Mouse (Mus musculus) heart, embryonic 11.5 days (tissue): Measurements from ENCODE around the gene Psen2. TPM values are rescaled to one million over a fixed set of nuclear protein-coding genes. Genes with fewer than 3 reads are reported as not detected.

ENCODE experiments used
- ATAC-seq: fragments of 200-750 bp; cut with Nextera tagmentation; replicated peaks from 2 replicates; pipeline ENCODE4 v1.8.0; 2017; ENCODE audit warnings: moderate library complexity; ENCODE audit not compliant: insufficient number of reproducible peaks, low FRiP score, low TSS enrichment
- H3K27ac ChIP-seq: fragments of 300-500 bp; sonication (generic); 2 replicates; pipeline ENCODE4 v1.5.1; 2014; ENCODE audit warnings: mild to moderate bottlenecking, low read depth, low read length
- H3K27me3 ChIP-seq: fragments of 300-500 bp; sonication (generic); 2 replicates; pipeline ENCODE4 v1.6.1; 2014; ENCODE audit warnings: mild to moderate bottlenecking, low read length, mixed read lengths; ENCODE audit not compliant: control insufficient read depth, insufficient read depth
- H3K36me3 ChIP-seq: fragments of 300-500 bp; sonication (generic); 2 replicates; pipeline ENCODE4 v1.6.1; 2014; ENCODE audit warnings: mild to moderate bottlenecking, low read length, moderate library complexity, mixed read lengths; ENCODE audit not compliant: control insufficient read depth, insufficient read depth
- H3K4me1 ChIP-seq: fragments of 300-500 bp; sonication (generic); 2 replicates; pipeline ENCODE4 v1.6.1; 2014; ENCODE audit warnings: low read length; ENCODE audit not compliant: control insufficient read depth, insufficient read depth
- H3K4me2 ChIP-seq: fragments of 300-500 bp; sonication (generic); 2 replicates; pipeline ENCODE4 v1.6.1; 2014; ENCODE audit warnings: mild to moderate bottlenecking, moderate library complexity
- H3K4me3 ChIP-seq: fragments of 300-500 bp; sonication (generic); 2 replicates; pipeline ENCODE4 v1.5.1; 2014; ENCODE audit warnings: low read depth, low read length
- H3K9ac ChIP-seq: fragments of 300-500 bp; sonication (generic); 2 replicates; pipeline ENCODE4 v1.6.1; 2014; ENCODE audit warnings: mild to moderate bottlenecking, low read depth, low read length, moderate library complexity
- H3K9me3 ChIP-seq: fragments of 300-500 bp; sonication (generic); replicated peaks from 2 replicates; pipeline ENCODE4 v1.6.1; 2016; ENCODE audit warnings: low read length; ENCODE audit not compliant: control insufficient read depth
- WGBS: fragments of 180-500 bp; shearing (Covaris S2); extraction: QIAGEN DNeasy Blood & Tissue Kit; methylation state at CpG from one replicate; pipeline ENCODE4 v1.1.7; 2014; ENCODE audit not compliant: insufficient replicate concordance; 5-methylcytosine and 5-hydroxymethylcytosine counted together
- polyA plus RNA-seq: library from polyadenylated mRNA; unstranded; fragments of >200 nt; fragmentation: Nextera tagmentation; extraction: Ambion mirVana; gene quantifications from 2 replicates; pipeline ENCODE4 v1.2.1, GENCODE M21; 2014

The Psen2 gene
- polyA plus RNA-seq, 1 experiment from 2014 or later: 14.7 TPM

- no peaks in the 10 kb centered on the region for H3K36me3 ChIP-seq
- peaks cover 6% of the 10 kb centered on the region; the same call in 1 of the 2 replicates for H3K27me3 ChIP-seq
- no peaks in the 10 kb centered on the region for H3K9me3 ChIP-seq
- no peak for ATAC-seq
- H3K9ac ChIP-seq: 0 out of 2 replicates have a peak overlapping the region, but pooled peaks have one; percentile 24
- WGBS: 13% methylated on average over 7 of the region's 7 CpGs
- H3K4me2 ChIP-seq: peak overlapping the region; percentile 51
- peaks cover 17% of the 10 kb centered on the region for H3K4me1 ChIP-seq
- no peak overlapping the region for H3K4me3 ChIP-seq
- no peak overlapping the region for H3K27ac ChIP-seq
These were observed 2.2 kb upstream of the Psen2 start for GRCm38 (mm10) chr1:180265399-180265798.

GRCm38 (mm10) chr1:180264851-180265250 lies 1.6 kb upstream of the Psen2 start:
- Histone ChIP-seq H3K27ac (no peak overlapping the region), H3K4me1 (peaks cover 17% of the 10 kb centered on the region), H3K4me2 (peak overlapping the region; percentile 51), H3K36me3 (no peaks in the 10 kb centered on the region), H3K9me3 (no peaks in the 10 kb centered on the region), H3K4me3 (no peak overlapping the region), H3K9ac (0 out of 2 replicates have a peak overlapping the region, but pooled peaks have one; percentile 24), H3K27me3 (peaks cover 6% of the 10 kb centered on the region; the same call in 1 of the 2 replicates)
- WGBS: 61% methylated on average over 10 of the region's 10 CpGs
- ATAC-seq: no peak

- no peak overlapping the region for H3K9ac ChIP-seq
- 68% methylated on average over 6 of the region's 6 CpGs for WGBS
- no peak overlapping the region for H3K27ac ChIP-seq
- no peaks in the 10 kb centered on the region for H3K36me3 ChIP-seq
- ATAC-seq: no peak
- no peaks in the 10 kb centered on the region for H3K9me3 ChIP-seq
- H3K4me2 ChIP-seq: no peak overlapping the region
- H3K4me1 ChIP-seq: peaks cover 20% of the 10 kb centered on the region
- H3K4me3 ChIP-seq: no peak overlapping the region
- peaks cover 6% of the 10 kb centered on the region; the same call in 1 of the 2 replicates for H3K27me3 ChIP-seq
These were observed 1.2 kb upstream of the Psen2 start for GRCm38 (mm10) chr1:180264389-180264788.

- ATAC-seq: no peak
- H3K27ac ChIP-seq: no peak overlapping the region
- no peaks in the 10 kb centered on the region for H3K9me3 ChIP-seq
- 0 out of 2 replicates have a peak, but pooled peaks cover 3% of the 10 kb centered on the region for H3K27me3 ChIP-seq
- 52% methylated on average over 8 of the region's 8 CpGs for WGBS
- peaks cover 17% of the 10 kb centered on the region; the same call in 1 of the 2 replicates for H3K4me1 ChIP-seq
- H3K4me2 ChIP-seq: no peak overlapping the region
- peak overlapping the region; percentile 16; the same call in 1 of the 2 replicates for H3K9ac ChIP-seq
- H3K4me3 ChIP-seq: no peak overlapping the region
- no peaks in the 10 kb centered on the region for H3K36me3 ChIP-seq
These were observed 1.2 kb downstream of the Psen2 start for GRCm38 (mm10) chr1:180261857-180262570.

GRCm38 (mm10) chr1:180261415-180261814 lies 1.8 kb downstream of the Psen2 start:
- Histone ChIP-seq H3K9ac (peak overlapping the region; percentile 16; the same call in 1 of the 2 replicates), H3K4me2 (no peak overlapping the region), H3K27ac (no peak overlapping the region), H3K9me3 (no peaks in the 10 kb centered on the region), H3K4me1 (peaks cover 17% of the 10 kb centered on the region; the same call in 1 of the 2 replicates), H3K27me3 (0 out of 2 replicates have a peak, but pooled peaks cover 3% of the 10 kb centered on the region), H3K36me3 (no peaks in the 10 kb centered on the region), H3K4me3 (no peak overlapping the region)
- WGBS: 80% methylated on average over 3 of the region's 3 CpGs
- ATAC-seq: no peak

GRCm38 (mm10) chr1:180260886-180261285 lies 2.4 kb downstream of the Psen2 start:
- H3K4me2 ChIP-seq: no peak overlapping the region
- no peaks in the 10 kb centered on the region for H3K36me3 ChIP-seq
- 81% methylated on average over 2 of the region's 2 CpGs for WGBS
- ATAC-seq: no peak
- H3K4me1 ChIP-seq: peaks cover 17% of the 10 kb centered on the region; the same call in 1 of the 2 replicates
- no peaks in the 10 kb centered on the region for H3K9me3 ChIP-seq
- H3K27ac ChIP-seq: no peak overlapping the region
- H3K27me3 ChIP-seq: 0 out of 2 replicates have a peak, but pooled peaks cover 3% of the 10 kb centered on the region
- no peak overlapping the region for H3K9ac ChIP-seq
- H3K4me3 ChIP-seq: no peak overlapping the region

GRCm38 (mm10) chr1:180259753-180260152 lies 3.5 kb downstream of the Psen2 start:
- Histone ChIP-seq H3K9ac (no peak overlapping the region), H3K36me3 (no peaks in the 10 kb centered on the region), H3K4me2 (no peak overlapping the region), H3K4me1 (peaks cover 20% of the 10 kb centered on the region), H3K27me3 (peaks cover 6% of the 10 kb centered on the region; the same call in 1 of the 2 replicates), H3K4me3 (no peak overlapping the region), H3K9me3 (no peaks in the 10 kb centered on the region), H3K27ac (no peak overlapping the region)
- WGBS: 38% methylated on average over 2 of the region's 2 CpGs
- ATAC-seq: no peak

- Histone ChIP-seq H3K4me2 (no peak overlapping the region), H3K4me3 (no peak overlapping the region), H3K27me3 (peaks cover 6% of the 10 kb centered on the region; the same call in 1 of the 2 replicates), H3K9me3 (no peaks in the 10 kb centered on the region), H3K36me3 (no peaks in the 10 kb centered on the region), H3K4me1 (peaks cover 24% of the 10 kb centered on the region), H3K27ac (no peak overlapping the region), H3K9ac (no peak overlapping the region)
- WGBS: 77% methylated on average over 6 of the region's 6 CpGs
- ATAC-seq: no peak
These were observed 5.8 kb downstream of the Psen2 start for GRCm38 (mm10) chr1:180257446-180257845.
